Mouse (Mus musculus): ENCODE measurements around the gene Pcp4l1.

The Pcp4l1 gene

DNA sequence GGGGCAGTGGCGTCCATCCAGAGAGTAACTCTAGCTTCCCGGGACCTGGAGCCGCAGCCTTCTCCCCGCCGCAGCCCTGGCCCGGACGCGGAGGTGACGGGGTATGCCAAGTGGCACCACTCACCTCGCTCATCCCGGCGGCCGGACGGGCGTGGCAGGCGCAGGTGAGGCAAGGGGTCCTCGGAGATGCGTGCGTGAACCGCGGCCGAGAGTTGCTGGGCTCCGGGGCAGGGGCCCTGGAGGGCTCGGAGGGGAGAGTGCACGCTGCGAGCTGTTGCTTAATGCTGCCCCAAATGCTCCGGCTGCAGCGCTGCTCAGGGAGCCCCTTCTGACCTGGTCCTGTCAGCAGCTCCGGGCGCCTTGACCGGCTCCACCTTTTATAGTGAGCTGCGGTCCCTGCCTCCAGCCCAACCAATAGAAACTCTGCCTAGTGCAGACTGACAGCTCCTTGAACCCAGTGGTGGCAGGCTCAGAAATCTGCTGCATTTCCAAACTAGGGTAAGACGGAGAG, at the start of gene Pcp4l1:
Gene Pcp4l1, minus strand, starts transcription at position 382 of the 511 bp plus-strand sequence.
- POLR2A ChIA-PET = interaction anchor here (0.6 to 3.7 kb wide), 39 partner anchors 7 to 282 kb away, joined by 3 to 24 read pairs (median 4); partner anchors contain the start of genes Tomm40l (in 2 of the 4), B4galt3 (in 1 of the 4), Ndufs2 (in 1 of the 4) and Nr1i3 (in 1 of the 4)
- CTCF ChIA-PET = interaction anchor here (0.6 to 2.6 kb wide), 14 partner anchors 12 to 179 kb away, joined by 3 to 22 read pairs (median 4); partner anchors contain the start of genes Ppox (in 1 of the 4) and Tomm40l (in 1 of the 4)

- CTCF ChIA-PET = interaction anchor here in 2 of 4 experiments (0.6 to 1.1 kb wide), 2 partner anchors 78 to 127 kb away, joined by 3 read pairs; no protein-coding TSS in a partner anchor
- POLR2A ChIA-PET = interaction anchor here in 3 of 4 experiments (0.6 to 3.1 kb wide), 12 partner anchors 12 to 257 kb away, joined by 3 to 14 read pairs (median 3); partner anchors contain the start of genes B4galt3 (in 2 of the 3), Nit1 (in 1 of the 3), Pcp4l1 (in 1 of the 3) and Pfdn2 (in 1 of the 3)
Observed at GRCm38 (mm10) chr1:171245353-171245752, 49.3 kb upstream of the Pcp4l1 start.

GRCm38 (mm10) chr1:171241952-171242351, 45.9 kb upstream of the Pcp4l1 start:
- ChIA-PET POLR2A (interaction anchor here in 2 of 4 experiments (0.6 to 1.5 kb wide), 9 partner anchors 9 to 123 kb away, joined by 3 to 7 read pairs (median 3); partner anchors contain the start of gene Adamts4 (in 1 of the 2)), CTCF (interaction anchor here in 1 of 4 experiments (1.1 to 1.9 kb wide), 3 partner anchors 9 to 340 kb away, joined by 3 to 7 read pairs (median 5); partner anchors contain the start of genes Adamts4, Ndufs2 and Ppox)

GRCm38 (mm10) chr1:171240911-171241310, 44.8 kb upstream of the Pcp4l1 start:
- ChIA-PET POLR2A (interaction anchor here in 2 of 4 experiments (0.6 to 1.8 kb wide), 10 partner anchors 10 to 122 kb away, joined by 3 to 8 read pairs (median 3); partner anchors contain the start of genes Adamts4 (in 1 of the 2), Nit1 (in 1 of the 2) and Pfdn2 (in 1 of the 2)), CTCF (interaction anchor here in 1 of 4 experiments (1.1 to 1.9 kb wide), 3 partner anchors 10 to 130 kb away, joined by 3 to 7 read pairs (median 5); partner anchors contain the start of genes Adamts4, Ndufs2 and Ppox)

- ChIA-PET CTCF (interaction anchor here in 2 of 4 experiments (1.1 to 2.9 kb wide), 3 partner anchors 19 to 129 kb away, joined by 3 to 18 read pairs (median 3); partner anchors contain the start of gene Tomm40l (in 1 of the 2)), POLR2A (interaction anchor here in 3 of 4 experiments (0.6 to 1.8 kb wide), 10 partner anchors 10 to 129 kb away, joined by 3 to 8 read pairs (median 4); partner anchors contain the start of genes B4galt3 (in 1 of the 3), Nit1 (in 1 of the 3) and Pfdn2 (in 1 of the 3))
Observed at GRCm38 (mm10) chr1:171239992-171240744, 44.1 kb upstream of the Pcp4l1 start.

GRCm38 (mm10) chr1:171238463-171238862, 42.4 kb upstream of the Pcp4l1 start:
- CTCF ChIA-PET = interaction anchor here (0.5 to 2.9 kb wide), 52 partner anchors 8 to 347 kb away, joined by 3 to 18 read pairs (median 4); partner anchors contain the start of genes Tomm40l (in 2 of the 4), Adamts4 (in 1 of the 4), Apoa2 (in 1 of the 4) and B4galt3 (in 1 of the 4)
- POLR2A ChIA-PET = interaction anchor here in 3 of 4 experiments (0.5 to 2.0 kb wide), 20 partner anchors 8 to 263 kb away, joined by 3 to 6 read pairs (median 3); partner anchors contain the start of genes Adamts4 (in 2 of the 3), B4galt3 (in 1 of the 3) and Ppox (in 1 of the 3)

- POLR2A ChIA-PET = interaction anchor here in 1 of 4 experiments (0.8 to 2.0 kb wide), 3 partner anchors 9 to 44 kb away, joined by 3 to 6 read pairs (median 5); partner anchors contain the start of gene Ppox
- CTCF ChIA-PET = interaction anchor here in 2 of 4 experiments (0.9 to 2.3 kb wide), 7 partner anchors 8 to 336 kb away, joined by 3 to 12 read pairs (median 5); no protein-coding TSS in a partner anchor
Observed at GRCm38 (mm10) chr1:171237438-171237837, 41.4 kb upstream of the Pcp4l1 start.

GRCm38 (mm10) chr1:171235791-171236190, 39.7 kb upstream of the Pcp4l1 start:
- ChIA-PET POLR2A (interaction anchor here in 2 of 4 experiments (0.9 to 1.6 kb wide), 7 partner anchors 8 to 28 kb away, joined by 3 to 4 read pairs (median 4); partner anchors contain the start of gene Tomm40l (in 1 of the 2)), CTCF (interaction anchor here in 1 of 4 experiments (0.6 to 1.3 kb wide), 4 partner anchors 9 to 334 kb away, joined by 3 to 4 read pairs (median 4); no protein-coding TSS in a partner anchor)

GRCm38 (mm10) chr1:171234538-171234937, 38.5 kb upstream of the Pcp4l1 start:
- POLR2A ChIA-PET = interaction anchor here in 2 of 4 experiments (1.1 to 2.9 kb wide), 9 partner anchors 9 to 177 kb away, joined by 3 to 7 read pairs (median 3); partner anchors contain the start of genes B4galt3 (in 1 of the 2), Ppox (in 1 of the 2) and Usf1 (in 1 of the 2)
- CTCF ChIA-PET = interaction anchor here in 1 of 4 experiments (1.2 to 2.7 kb wide), 4 partner anchors 14 to 333 kb away, joined by 3 to 8 read pairs (median 4); partner anchors contain the start of gene Ppox

DNA sequence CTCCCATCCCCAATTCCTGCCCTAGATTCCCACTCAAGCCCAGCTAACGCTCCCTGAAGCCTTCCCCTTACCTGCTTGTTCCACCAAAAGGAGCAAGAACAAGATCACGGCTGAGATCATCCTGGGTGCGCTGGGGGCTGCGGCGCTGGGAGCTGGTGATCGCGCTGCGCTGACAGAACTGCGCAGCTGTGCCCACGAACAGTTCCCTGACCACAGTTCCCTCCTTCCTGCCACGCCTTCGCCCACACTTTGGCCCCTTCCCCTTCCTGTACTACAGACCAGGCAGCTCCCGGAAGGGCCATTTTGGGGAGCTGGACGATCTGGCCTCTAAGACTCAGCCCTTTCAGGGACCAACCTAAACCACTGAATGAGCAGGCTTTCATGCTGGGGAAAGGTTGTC, 38.1 kb upstream of the Pcp4l1 start, which contains the start of gene Fcer1g:
Gene Fcer1g, minus strand, starts transcription at position 240 of the 400 bp plus-strand sequence.
- ChIA-PET CTCF (interaction anchor here in 1 of 4 experiments (0.6 to 2.7 kb wide), 4 partner anchors 9 to 47 kb away, joined by 3 to 8 read pairs (median 3); partner anchors contain the start of genes Apoa2 and Ppox), POLR2A (interaction anchor here in 2 of 4 experiments (0.7 to 2.9 kb wide), 10 partner anchors 9 to 177 kb away, joined by 3 to 7 read pairs (median 3); partner anchors contain the start of genes Apoa2 (in 1 of the 2), B4galt3 (in 1 of the 2), Ppox (in 1 of the 2) and Usf1 (in 1 of the 2))

GRCm38 (mm10) chr1:171232800-171233730, 37.0 kb upstream of the Pcp4l1 start:
- CTCF ChIA-PET = interaction anchor here in 1 of 4 experiments (1.1 to 2.7 kb wide), 2 partner anchors 8 to 12 kb away, joined by 3 to 8 read pairs; partner anchors contain the start of gene Apoa2
- POLR2A ChIA-PET = interaction anchor here in 3 of 4 experiments (0.7 to 2.9 kb wide), 9 partner anchors 8 to 144 kb away, joined by 3 to 7 read pairs (median 3); partner anchors contain the start of gene Apoa2 (in 1 of the 3)

- ChIA-PET POLR2A (interaction anchor here in 2 of 4 experiments (0.8 to 2.9 kb wide), 5 partner anchors 10 to 77 kb away, joined by 3 to 7 read pairs (median 4); no protein-coding TSS in a partner anchor), CTCF (interaction anchor here in 2 of 4 experiments (0.5 to 2.7 kb wide), 2 partner anchors 9 to 12 kb away, joined by 3 to 8 read pairs; no protein-coding TSS in a partner anchor)
Observed at GRCm38 (mm10) chr1:171232348-171232747, 36.3 kb upstream of the Pcp4l1 start.

DNA sequence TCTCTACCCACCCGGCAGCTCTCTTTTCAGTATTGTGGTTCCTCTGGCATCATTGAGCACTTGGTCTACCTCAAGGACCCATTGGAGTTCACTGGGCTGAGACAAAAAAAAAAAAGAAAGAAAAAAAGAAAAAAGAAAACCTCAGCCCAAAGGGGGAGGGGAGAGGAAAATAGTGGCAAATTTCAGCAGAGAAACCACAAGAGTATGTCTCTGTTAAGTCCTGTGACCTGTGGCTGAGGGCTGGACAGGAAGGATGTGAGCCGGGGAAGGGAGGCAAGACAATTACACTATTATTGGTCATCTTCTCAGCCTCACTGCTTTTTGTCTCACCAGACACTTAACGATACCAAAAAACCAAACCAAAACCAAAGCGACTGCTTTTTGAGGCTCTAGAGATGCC, 35.8 kb upstream of the Pcp4l1 start:
- ChIA-PET POLR2A (interaction anchor here in 2 of 4 experiments (0.7 to 2.9 kb wide), 6 partner anchors 10 to 83 kb away, joined by 3 to 7 read pairs (median 4); partner anchors contain the start of gene Tomm40l (in 1 of the 2)), CTCF (interaction anchor here in 3 of 4 experiments (0.5 to 2.7 kb wide), 3 partner anchors 9 to 225 kb away, joined by 3 to 8 read pairs (median 3); no protein-coding TSS in a partner anchor)

DNA sequence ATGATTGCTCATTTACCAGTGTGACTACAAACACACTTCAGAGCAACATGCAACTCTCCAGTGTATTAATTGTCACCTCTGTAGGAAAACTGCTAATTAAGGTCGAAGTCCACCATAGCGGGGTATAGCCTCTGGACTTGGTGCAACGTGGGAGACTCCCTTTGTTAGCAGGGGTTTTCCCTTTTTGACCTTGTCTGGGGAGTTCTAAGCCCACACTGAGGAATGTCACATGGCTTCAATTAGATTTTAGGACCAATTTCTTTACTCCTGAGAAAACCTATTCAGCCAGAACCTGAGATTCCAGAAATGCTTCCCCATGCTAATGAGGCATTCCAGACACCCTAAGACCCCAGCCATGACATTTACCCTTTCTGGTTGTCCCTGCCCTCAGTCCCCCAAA, 34.1 kb upstream of the Pcp4l1 start:
- CTCF ChIA-PET = interaction anchor here in 2 of 4 experiments (0.7 to 2.5 kb wide), 3 partner anchors 8 to 9 kb away, joined by 3 to 13 read pairs (median 7); no protein-coding TSS in a partner anchor
- POLR2A ChIA-PET = interaction anchor here in 2 of 4 experiments (0.9 to 1.9 kb wide), 6 partner anchors 8 to 51 kb away, joined by 3 to 5 read pairs (median 4); partner anchors contain the start of gene Ppox (in 1 of the 2)

GRCm38 (mm10) chr1:171229750-171230149, 33.7 kb upstream of the Pcp4l1 start:
- POLR2A ChIA-PET = interaction anchor here in 3 of 4 experiments (0.5 to 1.9 kb wide), 6 partner anchors 9 to 51 kb away, joined by 3 to 5 read pairs (median 4); partner anchors contain the start of genes Pcp4l1 (in 1 of the 3) and Ppox (in 1 of the 3)
- CTCF ChIA-PET = interaction anchor here in 2 of 4 experiments (0.9 to 2.5 kb wide), 3 partner anchors 9 kb away, joined by 3 to 13 read pairs (median 7); no protein-coding TSS in a partner anchor
